Mouse (Mus musculus) adipose tissue, adult 10 weeks (tissue): Measurements from ENCODE around the gene Exd2. TPM values are rescaled to one million over a fixed set of nuclear protein-coding genes. Genes with fewer than 3 reads are reported as not detected.

Source experiments
- polyA plus RNA-seq: library from polyadenylated mRNA; stranded (reverse); fragments of 350-450 nt; fragmentation: Illumina TruSeq; extraction: RNeasy Lipid Tissue Mini Kit (QIAGEN cat#74804); gene quantifications from one replicate; pipeline ENCODE4 v1.2.3, GENCODE M21; 2014; ENCODE audit warnings: low read depth, low replicate concordance

Exd2 gene
- 14.0 TPM for polyA plus RNA-seq

GRCm38 (mm10) chr12:80462942-80463651 lies at the start of gene Exd2:
Exd2 (plus strand) TSS chr12:80463095.

GRCm38 (mm10) chr12:80436336-80436976 lies 26.4 kb upstream of the Exd2 start, which contains the start of gene Dcaf5:
Dcaf5 (minus strand) TSS chr12:80436601.

GRCm38 (mm10) chr12:80517977-80518376 lies 55.1 kb downstream of the Exd2 start, which contains the start of gene Galnt16:
Galnt16 (plus strand) TSS chr12:80518277.

Other genes starting within 250 kb of the Exd2 start
- 45.5 TPM for gene Actn1, start 202.7 kb upstream of the Exd2 start, polyA plus RNA-seq
- 27.1 TPM for gene Dcaf5, start 26.5 kb upstream of the Exd2 start, polyA plus RNA-seq
- 6.1 TPM for gene Galnt16, start 55.2 kb downstream of the Exd2 start, polyA plus RNA-seq
- 29.2 TPM for gene Slc39a9, start 180.8 kb downstream of the Exd2 start, polyA plus RNA-seq
- gene Erh, start 181.2 kb downstream of the Exd2 start, polyA plus RNA-seq = 70.2 TPM
- 6.8 TPM for gene Plekhd1, start 229.5 kb downstream of the Exd2 start, polyA plus RNA-seq